Mouse (Mus musculus) ES-Bruce4 (cell line): Measurements from ENCODE around the gene Lsm3. TPM values are rescaled to one million over a fixed set of nuclear protein-coding genes. Genes with fewer than 3 reads are reported as not detected.

Experiments
- H3K27ac ChIP-seq: 2 replicates; pipeline ENCODE4 v1.5.1; 2012; ENCODE audit warnings: low read length, inconsistent platforms; ENCODE audit not compliant: insufficient read depth
- H3K27me3 ChIP-seq: 2 replicates; pipeline ENCODE4 v1.6.1; 2012; ENCODE audit warnings: mild to moderate bottlenecking, low read length, inconsistent platforms; ENCODE audit not compliant: control insufficient read depth, poor library complexity, insufficient read depth, severe bottlenecking
- H3K36me3 ChIP-seq: 2 replicates; pipeline ENCODE4 v1.6.1; 2012; ENCODE audit warnings: inconsistent platforms, mild to moderate bottlenecking, low read length, moderate library complexity; ENCODE audit not compliant: control insufficient read depth, poor library complexity, insufficient read depth, severe bottlenecking
- H3K4me1 ChIP-seq: one replicate; pipeline ENCODE4 v1.8.1; 2011; ENCODE audit warnings: low read length; ENCODE audit not compliant: control insufficient read depth, insufficient read depth
- H3K4me3 ChIP-seq: 2 replicates; pipeline ENCODE4 v1.5.1; 2011; ENCODE audit warnings: low read depth, mild to moderate bottlenecking, low read length
- H3K9ac ChIP-seq: 2 replicates; pipeline ENCODE4 v1.6.1; 2012; ENCODE audit warnings: low read depth, mild to moderate bottlenecking, inconsistent platforms; ENCODE audit not compliant: poor library complexity, severe bottlenecking
- H3K9me3 ChIP-seq: replicated peaks from 2 replicates; pipeline ENCODE4 v1.6.1; 2012; ENCODE audit warnings: mild to moderate bottlenecking, low read length, inconsistent platforms; ENCODE audit not compliant: control insufficient read depth, poor library complexity, insufficient read depth, severe bottlenecking
- CTCF ChIP-seq: IDR thresholded peaks from one replicate; pipeline ENCODE4 v1.8.1; 2011; ENCODE audit warnings: low read depth, low read length
- EP300 ChIP-seq: IDR thresholded peaks from 2 replicates; pipeline ENCODE4 v1.6.1; 2011; ENCODE audit warnings: low read depth, low read length; ENCODE audit not compliant: insufficient read depth
- POLR2A ChIP-seq: IDR thresholded peaks from one replicate; pipeline ENCODE4 v1.8.1; 2011; ENCODE audit warnings: low read length; ENCODE audit not compliant: insufficient read depth
- polyA plus RNA-seq: library from polyadenylated mRNA; stranded (reverse); fragments of >200 nt; gene quantifications from 2 replicates; pipeline ENCODE4 v1.2.4, GENCODE M21; 2011; ENCODE audit warnings: low read depth; ENCODE audit not compliant: missing spikeins, insufficient read depth, insufficient read length

Gene Lsm3
- polyA plus RNA-seq, 1 experiment = 188 TPM

- TF ChIP-seq POLR2A = no peak
- no peak for TF ChIP-seq CTCF
- TF ChIP-seq EP300 = no peak
- Histone ChIP-seq H3K36me3 (no peaks in the 10 kb centered on the region; the same call in 1 of the 2 replicates), H3K27ac (no peak overlapping the region)
Measured at GRCm38 (mm10) chr6:91486736-91487453, 28.8 kb upstream of the Lsm3 start.

GRCm38 (mm10) chr6:91488496-91489212 is 27.1 kb upstream of the Lsm3 start:
- H3K4me1 ChIP-seq = no peaks in the 10 kb centered on the region
- no peaks in the 10 kb centered on the region for H3K27me3 ChIP-seq
- H3K4me3 ChIP-seq = no peak overlapping the region
- H3K36me3 ChIP-seq = no peaks in the 10 kb centered on the region; the same call in 1 of the 2 replicates
- no peaks in the 10 kb centered on the region for H3K9me3 ChIP-seq
- TF ChIP-seq CTCF (no peak), POLR2A (no peak), EP300 (no peak)
- no peak overlapping the region for H3K27ac ChIP-seq
- H3K9ac ChIP-seq = no peak overlapping the region

More at GRCm38 (mm10) chr6:91486736-91487453, 28.8 kb upstream of the Lsm3 start:
- H3K9me3 ChIP-seq = no peaks in the 10 kb centered on the region
- no peaks in the 10 kb centered on the region for H3K4me1 ChIP-seq
- H3K27me3 ChIP-seq = no peaks in the 10 kb centered on the region
- H3K9ac ChIP-seq = no peak overlapping the region
- no peak overlapping the region for H3K4me3 ChIP-seq

DNA sequence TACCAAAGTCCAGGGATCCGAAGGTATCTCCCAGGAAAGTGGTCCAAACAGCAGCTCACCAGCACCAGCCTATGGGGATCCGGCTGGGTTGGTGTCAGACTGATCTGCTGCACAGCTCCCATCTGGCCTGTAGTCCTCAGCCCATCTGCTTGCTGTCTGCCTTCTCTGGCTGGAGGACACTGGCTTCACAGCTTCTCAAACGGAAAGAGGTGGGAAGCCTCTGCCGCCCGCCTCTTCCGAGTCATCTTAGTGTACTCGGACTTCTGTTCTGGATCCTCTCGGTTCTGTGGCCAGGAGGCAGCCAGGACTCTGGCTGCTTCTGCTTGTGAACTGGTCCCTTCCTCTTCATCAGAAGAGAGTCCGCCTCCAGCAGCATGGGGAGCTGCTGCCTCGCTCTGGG is 25.9 kb upstream of the Lsm3 start:
- Histone ChIP-seq H3K27me3 (no peaks in the 10 kb centered on the region), H3K4me3 (no peak overlapping the region), H3K4me1 (no peaks in the 10 kb centered on the region), H3K36me3 (no peaks in the 10 kb centered on the region; the same call in 1 of the 2 replicates), H3K27ac (no peak overlapping the region), H3K9me3 (no peaks in the 10 kb centered on the region), H3K9ac (no peak overlapping the region)
- TF ChIP-seq POLR2A (no peak), CTCF (no peak), EP300 (no peak)

- Histone ChIP-seq H3K9ac (no peak overlapping the region), H3K4me3 (no peak overlapping the region), H3K9me3 (no peaks in the 10 kb centered on the region), H3K4me1 (no peaks in the 10 kb centered on the region), H3K36me3 (no peaks in the 10 kb centered on the region; the same call in 1 of the 2 replicates), H3K27ac (no peak overlapping the region), H3K27me3 (no peaks in the 10 kb centered on the region)
- TF ChIP-seq EP300 = no peak
- TF ChIP-seq POLR2A = no peak
- no peak for TF ChIP-seq CTCF
Measured at GRCm38 (mm10) chr6:91491004-91491403, 24.7 kb upstream of the Lsm3 start.

DNA sequence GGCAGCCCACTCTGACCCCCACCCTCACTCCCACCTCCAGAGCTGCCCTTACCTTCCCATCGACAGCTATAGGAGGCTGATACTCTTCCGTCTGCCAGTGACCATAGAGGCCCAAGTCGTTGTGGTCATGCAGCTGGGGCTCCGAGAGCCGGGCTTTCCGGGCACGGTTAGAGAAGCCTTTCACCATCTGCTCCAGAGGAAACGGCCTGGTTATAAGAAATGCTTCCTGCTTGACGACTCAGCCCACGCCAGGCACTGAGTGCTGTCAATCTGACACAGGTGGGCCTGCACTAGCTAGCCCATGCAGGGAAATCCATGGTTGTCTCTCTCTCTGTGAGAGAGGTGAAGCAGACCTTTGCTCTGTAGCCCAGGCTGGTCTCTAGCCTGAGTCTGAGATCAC is 22.7 kb upstream of the Lsm3 start:
- no peaks in the 10 kb centered on the region; the same call in 1 of the 2 replicates for H3K36me3 ChIP-seq

GRCm38 (mm10) chr6:91494526-91494925 is 21.2 kb upstream of the Lsm3 start:
- TF ChIP-seq CTCF (no peak), EP300 (no peak), POLR2A (no peak)
- Histone ChIP-seq H3K9ac (no peak overlapping the region), H3K27me3 (no peaks in the 10 kb centered on the region), H3K36me3 (peaks cover 6% of the 10 kb centered on the region), H3K4me3 (no peak overlapping the region), H3K27ac (no peak overlapping the region), H3K9me3 (no peaks in the 10 kb centered on the region), H3K4me1 (no peaks in the 10 kb centered on the region)

More for the DNA sequence above, 22.7 kb upstream of the Lsm3 start:
- no peak overlapping the region for H3K4me3 ChIP-seq
- no peaks in the 10 kb centered on the region for H3K27me3 ChIP-seq
- no peaks in the 10 kb centered on the region for H3K4me1 ChIP-seq
- H3K9me3 ChIP-seq = no peaks in the 10 kb centered on the region
- no peak overlapping the region for H3K27ac ChIP-seq
- TF ChIP-seq POLR2A (no peak), EP300 (no peak), CTCF (no peak)
- H3K9ac ChIP-seq = no peak overlapping the region
